Mouse (Mus musculus) bone marrow, adult 2 months (tissue): ENCODE measurements around the gene Gpr180.

Experiments
- CTCF ChIP-seq: fragments of 200-500 bp; IDR thresholded peaks from 2 replicates; pipeline ENCODE4 v1.5.1; 2011; ENCODE audit warnings: low read length, control low read depth; ENCODE audit not compliant: control insufficient read depth, insufficient read depth
- POLR2A ChIP-seq: fragments of 200-500 bp; IDR thresholded peaks from 2 replicates; pipeline ENCODE4 v1.6.1; 2011; ENCODE audit warnings: low read depth, mild to moderate bottlenecking, control low read depth, low read length, borderline replicate concordance; ENCODE audit not compliant: control insufficient read depth

GRCm38 (mm10) chr14:118203031-118203430, 66.1 kb downstream of the Gpr180 start:
- TF ChIP-seq CTCF (peak; percentile 45; the same call in 1 of the 2 replicates), POLR2A (no peak)
